Mouse (Mus musculus): ENCODE data around the gene Stx8.

- TF ChIP-seq POLR2A (IDR thresholded peaks at IDR 0.05; ENCODE audit: borderline replicate concordance, low read depth, low read length), result no peak
- TF ChIP-seq CTCF (IDR thresholded peaks at IDR 0.05; ENCODE audit: low read depth, low read length), result no peak
These were observed 231.5 kb downstream of the Stx8 start for GRCm38 (mm10) chr11:68197471-68197870.

All from bone marrow macrophage, adult 2 months (primary cell).